Mouse (Mus musculus): ENCODE data around the gene Bcar3.

Bcar3 gene

DNA sequence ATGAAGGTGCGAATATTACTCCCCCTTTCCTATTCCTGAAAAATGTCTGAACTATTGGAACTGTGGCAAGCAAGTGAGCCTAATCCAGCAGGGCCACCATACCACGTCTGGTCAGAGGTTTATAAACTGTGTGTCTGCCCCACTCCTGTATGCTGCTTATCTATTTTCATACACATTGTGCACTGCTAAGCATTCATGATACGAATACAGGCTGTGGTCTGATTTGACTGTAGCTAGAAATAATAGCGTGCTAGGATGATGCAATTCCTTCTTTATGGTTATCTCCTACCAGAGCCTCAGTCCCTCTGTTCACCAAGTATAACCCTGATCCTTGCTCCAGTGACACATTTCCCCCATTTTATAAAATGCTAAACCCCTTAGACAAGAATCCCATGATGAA lies 162.2 kb downstream of the Bcar3 start:
- in situ Hi-C loops (cut with MboI, MseI) = loop anchor here (5.0 kb wide), 1 partner anchor 134 kb away; no protein-coding TSS in a partner anchor

DNA sequence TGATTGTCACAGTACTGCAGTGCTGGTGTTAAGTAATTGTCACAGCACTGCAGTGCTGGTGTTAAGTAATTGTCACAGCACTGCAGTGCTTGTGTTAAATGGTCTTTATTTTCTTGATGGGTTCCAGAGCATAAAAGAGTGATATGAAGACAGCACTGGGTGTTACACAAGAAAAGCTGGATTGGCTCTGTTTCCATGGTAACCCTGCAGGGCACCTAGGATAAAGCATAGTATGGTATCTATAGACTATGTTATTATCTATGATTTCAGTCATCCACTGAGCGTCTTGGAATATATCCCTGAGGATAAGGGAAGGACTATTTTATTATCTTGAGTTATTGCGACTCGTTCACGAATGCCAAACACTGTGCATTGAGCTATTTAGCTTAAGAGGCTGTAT lies 162.9 kb downstream of the Bcar3 start:
- in situ Hi-C loops (cut with MboI, MseI) = loop anchor here (5.0 kb wide), 1 partner anchor 135 kb away; no protein-coding TSS in a partner anchor

DNA sequence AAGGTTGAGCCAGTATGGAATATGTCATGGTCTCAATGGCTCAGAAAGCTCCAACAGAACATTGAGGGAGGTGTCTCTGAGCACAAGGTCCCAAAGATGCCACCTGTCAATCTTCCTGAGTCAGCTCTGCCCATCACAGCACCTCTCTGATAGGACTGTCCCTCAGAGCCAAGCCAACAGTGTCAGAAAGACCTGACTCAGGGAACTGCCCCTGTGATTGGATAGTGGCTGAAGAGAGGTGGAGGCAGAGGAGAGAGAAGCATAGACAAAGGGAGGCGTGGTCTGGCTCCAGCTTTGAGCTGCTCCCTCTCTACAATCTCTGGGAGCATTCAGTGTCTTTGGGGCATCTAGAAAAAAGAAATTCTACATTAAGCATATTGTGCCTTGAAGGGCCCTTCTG lies 163.8 kb downstream of the Bcar3 start:
- in situ Hi-C loops (cut with MboI, MseI) = loop anchor here (5.0 kb wide), 1 partner anchor 135 kb away; no protein-coding TSS in a partner anchor

DNA sequence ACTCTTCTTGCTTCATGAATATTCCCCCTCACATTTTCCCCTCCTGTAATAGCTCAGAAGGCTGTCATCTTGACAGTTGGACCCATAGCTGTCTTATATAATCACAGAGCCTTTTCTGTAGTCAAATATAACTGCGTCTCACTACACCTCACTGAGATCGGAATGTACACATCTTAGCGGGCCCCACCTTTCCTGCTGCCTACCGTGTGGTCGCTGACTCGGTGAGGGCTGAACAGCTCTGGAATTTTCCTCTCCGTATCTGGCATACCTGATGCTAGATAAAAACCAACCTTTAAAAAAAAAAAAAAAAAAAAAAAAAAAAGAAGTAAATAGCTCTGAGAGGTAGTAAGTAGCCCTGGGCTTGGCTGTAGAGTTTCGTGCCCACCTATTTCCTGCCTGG lies 164.8 kb downstream of the Bcar3 start:
- in situ Hi-C loops (cut with MboI, MseI) = loop anchor here (5.0 kb wide), 1 partner anchor 136 kb away; no protein-coding TSS in a partner anchor

DNA sequence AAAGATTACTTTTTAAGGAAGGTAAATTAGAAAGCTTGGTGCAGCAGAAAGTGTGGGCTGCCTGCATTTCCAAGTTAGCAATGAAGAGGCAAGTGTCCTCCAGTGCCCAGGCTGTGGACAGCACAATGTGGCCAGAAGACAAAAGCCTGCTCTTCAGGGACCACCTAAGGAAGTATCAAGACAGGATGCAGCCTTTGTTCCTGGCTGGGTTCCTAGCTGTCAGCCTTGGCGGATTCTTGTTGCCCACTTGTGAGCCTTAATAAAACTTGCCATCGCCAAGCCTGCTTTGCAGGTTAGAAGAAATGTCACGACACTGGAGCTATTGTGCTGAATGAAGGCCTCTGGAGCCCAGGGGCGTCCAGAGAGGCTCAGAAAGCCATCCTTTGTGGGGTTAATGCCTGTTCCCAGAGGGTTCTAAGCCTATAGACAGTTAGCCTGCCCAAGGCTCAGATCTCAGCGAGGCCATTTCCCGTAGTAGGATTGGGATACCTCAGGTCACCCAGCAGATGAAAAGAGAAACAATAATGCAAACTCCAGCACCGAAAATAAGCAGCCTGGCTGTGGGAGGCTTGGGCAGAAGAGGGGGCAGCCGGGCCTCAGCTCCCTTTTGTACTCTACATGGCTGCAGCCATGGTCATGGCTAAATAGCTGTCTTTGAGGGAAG lies 167.0 kb downstream of the Bcar3 start:
- in situ Hi-C loops (cut with MboI, MseI) = no loop called here

DNA sequence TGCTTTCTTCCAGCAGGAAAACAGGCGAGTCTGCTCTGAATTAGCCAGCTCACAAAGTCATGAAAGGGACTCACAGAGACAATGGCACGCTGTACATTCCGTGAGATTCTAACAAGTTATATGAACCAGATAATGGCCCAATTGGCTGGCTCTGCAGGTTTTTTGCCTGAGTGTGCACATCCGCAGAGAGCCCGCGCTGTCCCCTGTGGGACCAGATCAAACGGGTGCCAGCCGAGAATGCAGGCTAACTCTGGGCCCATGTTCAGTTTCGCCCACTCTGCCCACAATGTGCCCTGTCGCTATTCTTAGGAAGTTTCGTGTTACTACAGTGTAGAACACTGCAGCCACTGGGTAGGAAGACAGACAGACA lies 167.6 kb downstream of the Bcar3 start:
- in situ Hi-C loops (cut with MboI, MseI) = no loop called here

DNA sequence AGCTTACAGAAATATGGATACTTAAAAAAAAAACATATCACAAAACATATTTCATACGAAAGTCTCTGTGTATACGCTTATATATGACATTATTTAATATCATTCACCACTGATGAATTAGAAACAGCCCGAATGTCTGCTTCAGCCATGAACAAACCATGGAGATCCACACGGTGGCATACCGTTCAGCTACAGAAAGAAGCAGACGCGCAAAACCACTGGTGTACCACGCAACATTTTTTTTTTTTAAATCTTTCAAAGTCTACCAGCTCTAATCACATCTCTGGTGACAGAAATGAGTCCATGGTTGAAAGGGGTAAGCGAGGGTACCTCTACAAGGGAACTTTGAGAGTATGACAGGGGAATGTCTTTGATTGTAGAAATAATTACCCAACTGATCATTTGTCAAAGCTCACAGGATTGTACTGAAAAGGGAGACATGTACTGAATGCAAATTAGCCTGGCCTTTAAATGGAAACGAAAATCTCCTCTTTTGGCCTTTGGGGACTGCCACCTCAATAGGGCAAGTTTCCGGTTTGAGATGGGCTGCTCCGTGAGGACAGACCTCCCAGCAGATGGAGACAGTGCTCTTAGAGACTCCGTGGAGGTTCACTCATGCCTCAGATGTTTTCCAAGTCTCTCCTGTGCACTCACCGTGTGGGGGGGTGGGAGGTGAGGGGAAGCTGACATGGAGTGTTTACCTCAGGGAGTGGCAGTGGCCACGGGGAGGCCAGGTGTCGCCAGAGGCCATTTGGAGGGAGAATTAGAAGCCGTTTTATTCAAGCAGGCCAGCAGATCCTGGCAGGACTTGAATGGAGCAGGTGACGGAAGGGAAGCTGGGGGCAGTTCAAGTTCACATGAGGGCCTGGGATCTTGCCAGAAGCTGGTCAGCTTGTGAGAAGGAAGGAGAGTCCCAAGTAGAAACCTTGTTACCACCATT lies 168.3 kb downstream of the Bcar3 start:
- in situ Hi-C loops (cut with MboI, MseI) = no loop called here

DNA sequence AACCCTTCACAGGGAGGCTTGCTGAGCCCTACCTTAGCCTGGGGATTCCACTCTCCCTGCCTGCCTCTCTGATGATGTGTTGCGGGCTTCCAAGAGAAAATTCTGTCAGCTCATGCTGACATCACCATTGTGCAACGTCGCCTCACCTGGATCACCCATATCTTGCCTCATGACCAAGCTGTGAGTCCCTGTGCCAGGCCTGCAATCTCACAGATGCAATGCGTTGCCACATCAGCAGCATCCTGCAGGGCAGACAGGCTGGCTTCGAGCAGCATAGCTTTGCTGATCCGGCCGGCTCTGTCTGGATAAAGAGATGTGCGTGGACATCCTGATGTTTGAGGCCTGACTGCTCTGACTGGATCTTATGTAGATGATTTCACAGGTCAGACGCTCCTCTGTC lies 169.2 kb downstream of the Bcar3 start:
- in situ Hi-C loops (cut with MboI, MseI) = no loop called here

DNA sequence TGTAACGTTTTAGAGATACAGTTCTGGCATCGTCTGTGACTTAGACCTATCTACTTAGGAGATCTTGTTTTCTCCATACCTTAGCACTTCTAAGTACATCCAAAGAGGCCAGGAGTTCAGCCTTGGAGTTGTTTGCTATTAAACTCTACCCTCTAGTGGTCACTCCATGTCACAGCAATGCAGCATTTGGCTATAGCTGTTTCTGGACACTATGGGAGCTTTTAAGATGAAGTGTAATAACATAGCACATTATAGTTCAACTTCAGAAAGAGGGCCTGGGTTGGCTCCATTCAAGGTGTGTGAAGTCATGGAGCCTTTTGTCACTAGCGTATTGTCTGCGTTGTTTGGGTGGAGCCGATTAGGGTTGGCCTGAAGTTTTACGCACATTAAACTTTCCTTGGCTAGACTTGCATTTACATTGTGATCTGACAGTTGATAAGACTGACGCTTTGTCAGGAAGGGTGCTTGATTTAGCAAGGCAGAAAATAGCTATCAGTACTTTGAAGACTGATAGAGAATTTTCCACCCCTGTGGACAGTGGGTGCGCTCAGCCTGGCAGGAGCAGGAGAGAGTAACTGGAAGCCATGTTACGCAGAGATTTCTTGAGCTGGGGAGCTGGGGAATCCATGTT lies 172.3 kb downstream of the Bcar3 start:
- in situ Hi-C loops (cut with MboI, MseI) = no loop called here

DNA sequence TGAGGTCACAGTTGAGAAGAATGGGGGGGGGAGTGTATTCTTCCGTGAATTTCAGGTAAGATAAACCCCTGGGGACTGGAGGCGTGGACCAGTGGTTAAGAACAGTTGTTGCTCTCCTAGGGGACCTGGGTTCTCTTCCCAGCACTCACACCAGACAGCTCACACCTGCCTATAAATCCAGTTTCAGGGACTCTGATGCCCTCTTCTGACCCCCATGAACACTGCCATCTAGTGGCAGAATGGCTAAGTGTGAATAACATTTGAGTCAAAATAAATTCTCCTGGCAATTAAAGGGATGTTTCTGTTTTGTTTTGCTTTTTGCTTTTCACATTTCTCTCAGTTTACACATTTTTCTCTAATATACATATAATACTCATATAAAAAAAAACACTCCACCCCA lies 174.0 kb downstream of the Bcar3 start:
- in situ Hi-C loops (cut with MboI, MseI) = no loop called here

DNA sequence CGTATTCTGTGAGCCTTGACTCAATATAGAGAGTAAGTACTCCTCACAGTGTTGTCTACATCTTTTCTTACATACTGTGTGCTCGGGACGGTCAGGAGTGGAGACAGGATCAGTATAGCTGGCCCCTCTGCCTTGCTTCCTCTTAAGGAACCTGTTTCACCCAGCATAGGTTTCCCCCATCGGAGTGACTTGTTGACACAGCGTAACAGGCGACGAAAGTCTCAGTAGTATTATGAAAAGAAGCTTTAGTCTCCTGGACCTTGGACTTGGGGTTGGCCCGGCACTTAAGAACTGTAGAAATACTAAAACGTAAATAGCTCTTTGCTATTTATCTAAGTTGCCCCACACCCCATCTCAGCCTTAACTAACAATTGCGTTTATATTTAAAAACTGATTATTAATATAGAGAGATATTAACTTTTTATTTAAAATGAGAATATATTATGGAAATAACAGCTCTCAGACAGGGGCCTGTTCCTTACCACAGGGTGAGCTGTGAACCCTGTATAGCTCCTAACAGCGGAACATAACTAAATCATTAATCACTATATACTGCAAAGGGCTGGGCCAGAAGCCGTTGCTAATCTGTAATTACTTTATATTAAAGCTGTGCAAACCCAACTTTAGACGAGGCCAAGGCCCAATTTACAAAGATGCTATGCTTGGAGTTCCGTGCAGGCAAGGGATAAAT lies 176.5 kb downstream of the Bcar3 start:
- in situ Hi-C loops (cut with MboI, MseI) = no loop called here

DNA sequence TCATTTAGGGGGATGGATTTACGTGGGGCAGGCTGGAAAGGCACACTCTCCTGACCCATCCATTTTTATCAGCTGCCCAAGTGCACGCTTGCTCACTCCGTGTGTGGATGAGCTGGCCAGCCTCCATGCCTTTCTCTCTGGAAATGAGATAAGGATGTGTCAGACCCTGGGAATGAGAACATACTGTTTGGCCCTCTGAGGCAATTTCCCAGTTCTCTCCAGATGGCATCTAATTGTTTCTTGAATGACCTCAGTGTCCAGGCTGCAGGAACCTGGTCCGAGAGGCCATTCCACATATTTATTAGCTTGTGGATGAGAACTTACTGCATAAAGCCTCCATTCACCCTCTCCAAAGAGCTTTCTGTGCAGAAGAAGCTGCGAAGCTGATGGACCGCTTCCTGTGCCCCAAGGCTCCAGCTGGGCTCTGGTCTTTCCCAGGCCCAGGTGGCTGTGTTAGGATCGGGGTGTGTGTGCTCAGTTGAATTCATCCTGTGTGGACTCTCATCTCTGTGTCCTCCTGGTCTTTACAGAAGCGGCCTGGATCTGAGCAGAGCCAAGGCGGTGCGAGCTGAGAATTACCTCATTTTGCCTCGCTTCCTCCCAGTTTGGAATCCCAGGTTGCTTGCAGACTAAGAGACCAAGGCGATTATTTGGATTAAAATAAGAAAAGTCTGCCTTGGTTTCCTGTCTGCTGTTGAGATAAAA lies 177.2 kb downstream of the Bcar3 start:
- in situ Hi-C loops (cut with MboI, MseI) = no loop called here

DNA sequence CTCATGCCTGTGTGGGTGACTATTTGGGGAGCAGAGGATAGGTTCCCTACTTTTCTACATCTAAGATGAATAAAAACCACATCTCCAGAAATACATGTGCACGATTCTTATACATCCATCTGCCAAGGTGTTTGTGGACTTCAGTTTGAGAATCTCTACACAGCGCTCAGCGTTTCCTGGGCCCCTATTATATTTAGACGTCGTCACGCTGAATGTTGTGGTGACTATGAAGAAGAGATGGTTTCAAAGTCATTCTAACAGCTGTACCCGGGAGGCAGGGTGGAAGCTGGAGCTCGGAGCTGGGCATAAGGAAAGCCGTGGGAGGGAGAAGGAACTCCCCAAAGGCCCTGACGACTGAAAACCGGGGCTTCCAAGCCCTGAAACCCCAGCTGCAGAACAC lies 178.5 kb downstream of the Bcar3 start:
- in situ Hi-C loops (cut with MboI, MseI) = no loop called here

DNA sequence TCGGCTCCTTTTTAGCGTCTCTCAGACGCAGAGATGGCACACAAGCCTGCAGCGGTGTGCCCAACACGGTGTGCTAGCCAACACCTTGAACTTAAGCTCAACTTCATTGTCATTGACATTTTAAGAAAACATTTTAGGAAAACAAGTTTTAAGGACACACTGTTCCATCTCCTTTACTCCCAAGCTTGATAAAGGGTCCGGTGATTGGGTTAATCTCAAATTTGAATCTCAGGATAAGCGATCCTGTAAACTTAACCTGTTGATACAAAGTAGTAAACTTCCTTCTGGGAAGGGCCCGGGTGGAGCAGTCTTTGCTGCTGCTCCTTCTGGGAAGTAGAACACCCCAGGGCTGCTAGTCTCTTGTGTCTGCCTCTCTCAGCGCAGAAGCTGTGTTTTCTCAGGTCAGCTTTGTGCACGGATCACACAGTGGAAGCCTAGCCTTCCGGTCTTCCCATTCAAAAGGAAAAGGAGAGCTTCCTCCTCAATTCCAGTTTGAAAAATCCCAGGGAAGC lies 179.6 kb downstream of the Bcar3 start:
- in situ Hi-C loops (cut with MboI, MseI) = no loop called here

DNA sequence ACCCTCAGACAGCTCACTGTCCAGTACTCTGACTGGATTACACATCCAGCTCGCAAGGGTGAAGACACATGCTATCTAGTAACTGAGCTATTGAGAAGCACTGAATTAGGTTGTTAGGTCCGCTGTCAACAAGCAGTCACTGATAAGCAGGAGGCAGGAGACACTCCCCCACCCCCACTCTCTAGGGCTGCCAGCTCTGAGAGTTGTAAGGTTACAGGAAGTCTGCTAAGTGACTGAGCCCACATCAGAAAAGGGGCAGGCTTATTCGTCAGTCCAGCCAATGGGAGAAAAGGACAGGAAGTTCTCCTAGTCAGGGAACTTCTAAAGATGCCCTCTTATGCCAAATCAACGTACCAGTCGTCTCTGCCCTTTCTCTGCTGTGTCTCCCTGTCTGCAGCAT lies 180.1 kb downstream of the Bcar3 start:
- in situ Hi-C loops (cut with MboI, MseI) = no loop called here

DNA sequence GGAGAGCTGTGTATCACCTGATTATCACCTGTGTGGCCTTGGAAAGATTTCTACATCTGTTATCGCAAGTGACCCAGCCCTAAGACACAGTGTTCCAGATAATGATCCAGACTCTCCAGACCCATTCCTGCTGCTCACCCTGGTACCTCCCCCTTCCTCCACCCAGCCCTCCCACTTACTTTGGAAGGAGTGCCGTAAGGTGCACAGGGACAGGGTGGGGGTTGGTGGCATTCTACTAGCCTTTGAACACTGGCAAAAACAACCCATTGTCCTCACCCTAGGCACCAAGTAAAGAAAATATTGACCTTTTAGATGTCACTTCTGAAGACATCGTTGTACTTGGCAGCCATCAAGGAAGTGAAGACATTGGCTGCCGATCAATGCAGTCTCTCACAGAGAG lies 180.9 kb downstream of the Bcar3 start:
- in situ Hi-C loops (cut with MboI, MseI) = loop anchor here (5.0 kb wide), 1 partner anchor 162 kb away; no protein-coding TSS in a partner anchor

DNA sequence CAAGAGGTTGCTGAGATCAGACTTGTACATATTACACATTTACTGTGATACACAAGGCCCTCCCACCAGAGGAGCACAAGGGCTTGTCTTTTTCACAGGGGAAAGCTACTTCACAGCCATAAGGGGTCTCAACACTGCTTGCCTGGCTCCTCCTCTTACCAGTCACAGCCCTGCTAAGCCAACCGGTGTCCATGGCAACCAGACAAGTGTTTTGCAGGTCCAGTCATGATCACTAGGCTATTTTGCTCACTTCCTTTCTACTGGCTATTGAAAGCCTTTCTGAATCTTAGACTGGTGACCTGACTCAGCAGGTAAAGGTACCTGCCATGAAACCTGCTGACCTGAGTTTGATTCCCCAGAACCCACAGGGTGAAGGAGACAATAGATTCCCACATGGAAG lies 181.8 kb downstream of the Bcar3 start:
- in situ Hi-C loops (cut with MboI, MseI) = loop anchor here (5.0 kb wide), 1 partner anchor 163 kb away; no protein-coding TSS in a partner anchor

DNA sequence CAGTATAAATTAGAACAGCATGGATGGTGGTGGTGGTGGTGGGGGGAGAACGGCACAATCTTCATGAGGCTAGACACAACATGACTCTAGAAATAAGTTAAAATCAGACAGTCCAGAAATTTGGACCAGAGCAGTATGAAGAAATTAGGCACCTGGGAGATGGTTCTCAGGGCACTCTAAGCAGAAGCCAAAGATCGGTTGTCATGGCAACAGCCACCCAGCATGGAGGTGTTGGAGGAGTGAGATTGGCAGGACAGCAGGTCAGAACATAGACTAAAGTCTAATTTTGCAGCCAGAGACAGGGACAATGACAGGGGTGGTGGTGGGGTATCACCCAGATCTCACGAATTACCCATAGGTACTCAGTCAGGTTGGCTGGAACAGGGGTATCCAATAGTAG lies 182.7 kb downstream of the Bcar3 start:
- in situ Hi-C loops (cut with MboI, MseI) = loop anchor here (5.0 kb wide), 1 partner anchor 164 kb away; no protein-coding TSS in a partner anchor

DNA sequence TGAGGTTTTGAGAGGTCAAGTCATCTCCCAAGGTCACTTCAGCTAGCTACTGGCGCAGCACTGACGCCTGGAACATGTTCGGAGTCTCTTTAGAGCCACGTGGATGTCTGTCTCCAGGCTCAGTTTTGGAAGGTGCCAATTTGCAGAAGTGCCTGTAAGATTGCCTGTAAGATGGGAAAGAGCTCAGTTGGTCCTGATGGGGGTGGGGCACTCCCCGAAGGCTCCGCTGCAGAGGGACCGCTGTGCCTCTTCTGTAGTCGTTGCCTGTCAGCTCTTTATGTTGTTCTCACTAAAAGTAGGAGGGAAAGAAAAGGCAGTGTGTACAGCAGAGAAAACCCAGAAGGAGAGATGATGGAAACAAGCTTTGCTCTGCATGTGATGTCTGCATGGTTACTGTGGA lies 183.6 kb downstream of the Bcar3 start:
- in situ Hi-C loops (cut with MboI, MseI) = loop anchor here (5.0 kb wide), 1 partner anchor 165 kb away; no protein-coding TSS in a partner anchor

DNA sequence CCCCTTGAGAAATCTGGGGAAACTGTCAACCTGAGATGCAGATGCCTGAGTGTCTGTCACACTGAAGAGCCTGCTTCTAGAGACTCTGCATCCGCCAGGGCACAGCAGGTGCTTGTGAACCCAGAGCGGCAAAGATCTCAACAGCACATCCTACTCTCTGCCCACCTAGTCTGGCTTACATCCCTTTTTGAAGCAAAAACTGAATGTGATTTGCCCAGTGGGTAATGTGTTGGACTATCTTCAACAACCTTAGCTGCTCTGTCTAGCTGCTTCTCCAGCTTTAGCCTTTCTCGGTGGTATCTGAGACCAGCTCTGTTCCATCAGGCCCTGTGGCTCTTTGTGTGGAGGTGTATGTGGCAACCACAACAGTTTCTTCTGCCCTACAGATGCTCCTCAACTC lies 184.8 kb downstream of the Bcar3 start:
- in situ Hi-C loops (cut with MboI, MseI) = loop anchor here (5.0 kb wide), 1 partner anchor 166 kb away; no protein-coding TSS in a partner anchor
